Mouse (Mus musculus): ENCODE data around the gene Atp2c1.

Atp2c1 gene

GRCm38 (mm10) chr9:105494553-105495315 lies 32.4 kb downstream of the Atp2c1 start:
- intact Hi-C loops (cut with DNase I): loop anchor here (1.0 to 10.0 kb wide), 2 partner anchors 123 to 150 kb away; partner anchors contain the start of gene Pik3r4

GRCm38 (mm10) chr9:105492744-105493143 lies 34.4 kb downstream of the Atp2c1 start:
- intact Hi-C loops (cut with DNase I): loop anchor here (10.0 kb wide), 1 partner anchor 152 kb away; the partner anchor contains the start of gene Pik3r4

- intact Hi-C loops (cut with DNase I): no loop called here
Observed at GRCm38 (mm10) chr9:105488363-105488762, 38.8 kb downstream of the Atp2c1 start.

GRCm38 (mm10) chr9:105484338-105485084 lies 42.6 kb downstream of the Atp2c1 start:
- intact Hi-C loops (cut with DNase I): no loop called here

GRCm38 (mm10) chr9:105483880-105484279 lies 43.2 kb downstream of the Atp2c1 start:
- intact Hi-C loops (cut with DNase I): no loop called here

- intact Hi-C loops (cut with DNase I): no loop called here
Observed at GRCm38 (mm10) chr9:105482715-105483510, 44.2 kb downstream of the Atp2c1 start.

- intact Hi-C loops (cut with DNase I): no loop called here
Observed at GRCm38 (mm10) chr9:105482070-105482469, 45.0 kb downstream of the Atp2c1 start.

- intact Hi-C loops (cut with DNase I): no loop called here
Observed at GRCm38 (mm10) chr9:105476134-105476533, 51.0 kb downstream of the Atp2c1 start.

GRCm38 (mm10) chr9:105474910-105475309 lies 52.2 kb downstream of the Atp2c1 start:
- intact Hi-C loops (cut with DNase I): no loop called here

GRCm38 (mm10) chr9:105467787-105468186 lies 59.3 kb downstream of the Atp2c1 start:
- intact Hi-C loops (cut with DNase I): no loop called here

GRCm38 (mm10) chr9:105461496-105461895 lies 65.6 kb downstream of the Atp2c1 start:
- intact Hi-C loops (cut with DNase I): no loop called here

GRCm38 (mm10) chr9:105459032-105459431 lies 68.1 kb downstream of the Atp2c1 start:
- intact Hi-C loops (cut with DNase I): loop anchor here (10.0 kb wide), 1 partner anchor 54 kb away; no protein-coding TSS in a partner anchor

- intact Hi-C loops (cut with DNase I): loop anchor here (10.0 kb wide), 1 partner anchor 46 kb away; no protein-coding TSS in a partner anchor
Observed at GRCm38 (mm10) chr9:105408549-105408948, 118.6 kb downstream of the Atp2c1 start.

- intact Hi-C loops (cut with DNase I): loop anchor here (10.0 kb wide), 1 partner anchor 1130 kb away; the partner anchor contains the start of gene Dnajc13
Observed at GRCm38 (mm10) chr9:105395218-105395627, 131.9 kb downstream of the Atp2c1 start, which contains the start of the genes Aste1 and Nek11. Gene Aste1, plus strand, starts transcription at chr9:105395392. Gene Nek11, minus strand, starts transcription at chr9:105395524.

- intact Hi-C loops (cut with DNase I): loop anchor here (10.0 kb wide), 1 partner anchor 1130 kb away; the partner anchor contains the start of gene Dnajc13
Observed at GRCm38 (mm10) chr9:105394720-105395119, 132.4 kb downstream of the Atp2c1 start.

- intact Hi-C loops (cut with DNase I): loop anchor here (10.0 kb wide), 1 partner anchor 1126 kb away; the partner anchor contains the start of gene Dnajc13
Observed at GRCm38 (mm10) chr9:105390616-105391015, 136.5 kb downstream of the Atp2c1 start.

GRCm38 (mm10) chr9:105389289-105389688 lies 137.8 kb downstream of the Atp2c1 start:
- intact Hi-C loops (cut with DNase I): loop anchor here (2.0 to 5.0 kb wide), 2 partner anchors 337 to 814 kb away; partner anchors contain the start of gene Mrpl3

- intact Hi-C loops (cut with DNase I): loop anchor here (5.0 kb wide), 1 partner anchor 335 kb away; the partner anchor contains the start of gene Mrpl3
Observed at GRCm38 (mm10) chr9:105387403-105387802, 139.7 kb downstream of the Atp2c1 start.

- intact Hi-C loops (cut with DNase I): no loop called here
Observed at GRCm38 (mm10) chr9:105379533-105380145, 147.5 kb downstream of the Atp2c1 start.

- intact Hi-C loops (cut with DNase I): no loop called here
Observed at GRCm38 (mm10) chr9:105377622-105378021, 149.5 kb downstream of the Atp2c1 start.

Data from adrenal gland (tissue).